Mouse (Mus musculus): ENCODE measurements at regions not wholly inside any gene's neighbourhood (a gene's known extent, or its start where the extent isn't known, plus 50 kb on each side); places are given as distances from the start of the nearest gene placed in this dataset.

GRCm38 (mm10) chr10:24984801-24985200 is 57.5 kb upstream of the Arg1 start:
- TF ChIP-seq POLR2AphosphoS2 (IDR thresholded peaks at IDR 0.05; ENCODE audit: insufficient read length, low read depth) = no peak
- TF ChIP-seq MAX (IDR thresholded peaks at IDR 0.05; ENCODE audit: low read depth) = no peak
- no peak for TF ChIP-seq POLR2A (IDR thresholded peaks at IDR 0.05; ENCODE audit: insufficient read length, low read depth)
- no peak for TF ChIP-seq E2F4 (IDR thresholded peaks at IDR 0.05; ENCODE audit: insufficient read depth)
- TF ChIP-seq MYOG (IDR thresholded peaks at IDR 0.05; ENCODE audit: control insufficient read depth in 1 of 3, insufficient read depth in 1 of 3, insufficient read length in 2 of 3, low read depth in 2 of 3) = no peak
- TF ChIP-seq USF1 (IDR thresholded peaks at IDR 0.05; ENCODE audit: low read depth) = no peak
- no peak for TF ChIP-seq MYOD1 (IDR thresholded peaks at IDR 0.05; ENCODE audit: control insufficient read depth in 1 of 3, insufficient read length in 2 of 3, low read depth in 2 of 3)
- TF ChIP-seq TCF3 (IDR thresholded peaks at IDR 0.05; ENCODE audit: insufficient read length, low read depth) = no peak
- no peak for TF ChIP-seq CEBPB (IDR thresholded peaks at IDR 0.05; ENCODE audit: insufficient read depth, poor library complexity, severe bottlenecking)
- TF ChIP-seq TCF12 (IDR thresholded peaks at IDR 0.05; ENCODE audit: insufficient read depth, poor library complexity, severe bottlenecking) = no peak
- no peak for TF ChIP-seq SRF (IDR thresholded peaks at IDR 0.05; ENCODE audit: control insufficient read depth, insufficient read length, low read depth)

Measured in myocyte (in vitro differentiated cells).